Mouse (Mus musculus): ENCODE data around the gene Rdh9.

DNA sequence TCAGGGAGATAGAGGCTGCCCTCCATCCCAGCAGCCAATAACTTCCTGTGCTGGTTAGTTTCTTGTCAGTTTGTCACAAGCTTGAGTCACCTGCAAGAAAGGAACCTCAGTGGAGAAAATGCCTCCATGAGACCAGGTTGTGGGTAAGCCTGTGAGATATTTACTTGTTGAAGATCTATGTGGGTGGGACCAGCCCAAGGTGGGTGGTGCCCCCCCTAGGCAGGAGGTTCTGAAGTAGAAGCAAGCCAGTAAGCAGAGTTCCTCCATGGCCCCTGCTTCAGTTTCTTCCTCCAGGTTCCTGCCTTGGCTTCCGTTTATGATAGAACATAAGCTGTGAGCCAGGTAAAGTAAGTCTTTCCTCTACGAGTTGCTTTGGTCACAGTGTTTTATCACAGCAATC, 39.9 kb upstream of the Rdh9 start:
- no peak for TF ChIP-seq CTCF (IDR thresholded peaks at IDR 0.05; ENCODE audit: extremely low read depth, insufficient read length, insufficient replicate concordance, low read depth, low read length)
- no peak for TF ChIP-seq POLR2A (IDR thresholded peaks at IDR 0.05; ENCODE audit: low read depth, low read length)
